Mouse (Mus musculus): Measurements from ENCODE around the gene Slc23a2.
A peak's percentile ranks its signal among the peaks of the same experiment; 100 is the strongest.

Gene Slc23a2

DNA sequence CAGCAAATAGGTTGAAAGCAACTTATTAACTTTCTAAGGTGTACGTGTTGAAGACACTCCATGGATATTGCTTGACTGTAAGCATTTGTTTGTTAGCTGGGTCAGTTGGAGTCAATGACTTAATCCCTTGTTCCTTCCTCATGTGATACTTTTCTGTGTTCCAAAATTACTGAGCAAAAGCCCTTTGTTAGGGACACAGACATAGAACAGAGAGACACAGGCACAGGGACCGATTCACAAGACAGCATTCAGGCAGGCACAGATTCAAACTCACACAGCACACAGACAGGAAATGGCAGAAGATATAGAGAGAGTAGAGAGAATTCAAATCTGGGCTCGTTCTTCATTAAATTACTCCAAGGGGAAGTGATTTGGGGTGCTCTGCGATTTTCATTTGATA lies 97.5 kb downstream of the Slc23a2 start:
- DNase-seq (ENCODE audit: low spot score): no peak

DNA sequence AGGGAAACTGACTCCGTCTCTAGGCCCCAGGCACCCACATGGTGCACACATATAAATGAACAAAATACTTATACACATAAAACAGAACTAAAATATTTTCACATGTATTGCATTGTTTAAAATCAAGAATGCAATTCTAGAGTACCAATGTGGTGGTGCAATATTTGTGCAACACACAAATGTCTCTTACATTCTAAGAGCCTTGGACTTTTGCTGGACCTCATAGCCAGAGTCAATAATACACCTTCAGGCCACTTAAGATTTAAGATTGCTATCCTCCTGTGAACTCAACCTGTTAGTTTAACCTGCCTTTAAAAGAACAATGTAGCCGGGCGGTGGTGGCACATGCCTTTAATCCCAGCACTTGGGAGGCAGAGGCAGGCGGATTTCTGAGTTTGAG lies 98.2 kb downstream of the Slc23a2 start:
- no peak for DNase-seq (ENCODE audit: low spot score)

DNA sequence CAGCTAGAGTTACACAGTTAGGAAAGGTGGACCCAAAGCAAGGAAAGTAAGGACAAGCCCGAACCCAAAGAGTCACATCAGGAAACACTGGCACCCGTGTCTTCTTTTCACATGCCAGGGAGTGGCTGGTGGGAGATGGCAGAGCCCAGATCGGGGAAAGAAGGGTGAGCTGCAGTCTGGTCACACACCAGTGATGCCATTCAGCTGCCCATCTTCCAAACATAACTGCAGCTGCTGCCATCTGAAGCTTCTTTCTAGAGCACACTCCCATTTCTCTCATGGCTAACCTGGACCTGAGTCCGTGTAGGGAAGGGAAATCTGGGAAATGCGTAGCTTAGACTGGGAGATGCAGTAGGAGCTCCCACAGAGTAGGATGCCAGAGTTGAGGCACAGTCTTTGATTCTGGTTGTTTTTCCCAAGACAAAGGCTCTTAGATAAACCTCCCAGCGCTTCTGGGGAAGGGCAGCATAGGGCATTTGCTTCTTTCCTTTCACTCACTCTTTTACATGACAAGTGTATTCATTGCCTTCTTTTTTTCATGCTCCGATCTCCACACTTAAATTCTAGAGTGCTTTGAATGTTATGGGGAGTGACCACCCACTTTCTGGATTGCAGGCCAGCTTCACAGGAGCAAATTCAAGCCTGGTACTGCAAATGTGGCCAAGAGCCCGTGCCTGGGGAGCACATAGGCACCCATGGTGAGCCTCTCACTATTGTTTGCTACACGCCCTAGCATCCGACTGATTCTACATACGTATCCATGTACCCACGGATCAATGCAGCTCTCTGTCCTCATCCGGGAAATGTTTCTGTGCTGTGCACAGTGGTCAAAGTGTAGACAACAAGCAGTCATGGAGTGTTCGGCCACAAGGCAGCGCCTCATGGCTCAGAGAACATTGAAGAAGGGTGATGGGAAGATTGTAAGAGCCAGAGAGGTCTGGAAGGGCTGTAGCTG lies 100.3 kb downstream of the Slc23a2 start:
- no peak for DNase-seq (ENCODE audit: low spot score)

DNA sequence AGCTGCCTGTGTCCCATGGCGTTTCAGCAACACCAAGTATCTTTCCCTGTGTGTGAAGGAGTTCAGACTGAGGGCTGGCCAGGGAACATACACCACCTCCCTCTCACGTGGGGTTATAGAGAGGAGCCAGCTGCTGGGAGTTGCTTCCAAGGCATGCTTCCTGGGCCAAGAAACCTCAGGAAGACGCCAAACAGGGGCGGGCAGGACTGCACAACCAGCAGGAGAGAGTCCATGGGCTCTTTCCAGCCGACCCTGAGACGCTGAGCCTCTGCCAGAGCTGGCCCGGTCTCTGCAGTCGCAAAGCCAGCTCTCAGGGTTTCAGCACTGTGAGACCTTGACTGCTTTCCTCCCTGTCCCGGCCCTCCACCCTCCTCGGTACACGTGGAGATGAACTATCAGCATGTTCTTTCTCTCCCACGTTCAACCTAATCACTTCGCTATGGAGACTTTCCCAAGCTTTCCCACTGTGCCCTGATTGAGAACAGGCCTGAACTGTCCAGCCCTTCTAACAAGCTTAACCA lies 101.7 kb downstream of the Slc23a2 start:
- peak; percentile 84 for DNase-seq (ENCODE audit: low spot score)

DNA sequence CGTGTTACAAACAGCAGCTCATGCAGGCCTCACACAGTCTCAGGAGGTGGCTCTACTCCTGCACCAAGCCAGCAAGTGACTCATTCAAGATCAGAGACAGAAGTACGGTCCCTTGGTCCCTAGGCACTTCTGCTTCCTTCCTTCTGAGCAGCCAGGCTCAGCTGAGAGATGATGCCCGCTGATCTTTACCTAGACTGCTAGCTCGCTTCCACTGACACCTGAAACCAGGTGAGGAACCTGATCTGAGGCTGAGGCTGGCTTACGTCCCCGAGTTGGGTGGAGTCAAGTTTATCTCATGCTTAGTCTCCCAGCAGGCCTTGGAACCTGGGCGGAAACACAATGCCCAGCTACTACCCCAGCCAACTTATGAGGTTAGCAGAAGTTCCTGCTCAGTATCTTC lies 105.0 kb downstream of the Slc23a2 start:
- DNase-seq (ENCODE audit: low spot score): no peak

DNA sequence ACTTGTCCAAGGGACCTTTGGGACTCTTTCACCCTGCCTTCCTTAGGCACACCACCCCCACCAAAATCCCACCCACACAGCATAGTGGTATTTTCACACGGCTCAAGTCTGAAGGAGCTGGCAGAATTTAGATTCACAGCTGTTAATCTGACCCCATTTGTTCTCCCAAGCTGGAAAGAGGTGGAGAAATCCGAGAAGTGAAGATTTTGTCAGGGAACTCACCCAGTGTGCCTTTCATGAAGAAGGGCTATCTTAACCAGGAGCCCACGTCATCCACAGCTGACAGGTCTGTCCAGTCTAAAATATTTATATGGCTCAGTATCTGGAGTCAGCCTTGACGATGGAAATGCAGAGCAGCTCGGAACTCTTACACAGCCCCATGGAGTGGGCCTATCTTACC lies 108.6 kb downstream of the Slc23a2 start:
- no peak for DNase-seq (ENCODE audit: low spot score)

DNA sequence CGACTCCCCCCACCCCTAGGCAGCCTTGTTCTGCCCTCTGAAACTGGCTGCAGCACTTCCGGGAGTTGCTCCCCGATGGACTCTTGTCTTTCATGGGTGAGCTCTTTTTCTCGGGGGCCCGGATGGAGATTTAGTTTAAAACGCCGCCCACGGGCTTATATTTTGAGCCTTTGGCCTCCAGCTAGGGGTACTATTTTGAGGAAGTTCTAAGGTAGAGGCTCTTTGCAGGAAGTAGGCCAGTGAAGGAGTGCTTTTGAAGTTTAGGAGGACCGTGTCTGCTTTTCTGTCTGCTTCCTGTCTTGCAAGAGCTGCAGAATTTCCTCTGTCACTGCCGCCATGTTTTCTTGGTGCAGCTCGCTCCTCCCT lies 109.5 kb downstream of the Slc23a2 start:
- DNase-seq (ENCODE audit: low spot score): no peak

DNA sequence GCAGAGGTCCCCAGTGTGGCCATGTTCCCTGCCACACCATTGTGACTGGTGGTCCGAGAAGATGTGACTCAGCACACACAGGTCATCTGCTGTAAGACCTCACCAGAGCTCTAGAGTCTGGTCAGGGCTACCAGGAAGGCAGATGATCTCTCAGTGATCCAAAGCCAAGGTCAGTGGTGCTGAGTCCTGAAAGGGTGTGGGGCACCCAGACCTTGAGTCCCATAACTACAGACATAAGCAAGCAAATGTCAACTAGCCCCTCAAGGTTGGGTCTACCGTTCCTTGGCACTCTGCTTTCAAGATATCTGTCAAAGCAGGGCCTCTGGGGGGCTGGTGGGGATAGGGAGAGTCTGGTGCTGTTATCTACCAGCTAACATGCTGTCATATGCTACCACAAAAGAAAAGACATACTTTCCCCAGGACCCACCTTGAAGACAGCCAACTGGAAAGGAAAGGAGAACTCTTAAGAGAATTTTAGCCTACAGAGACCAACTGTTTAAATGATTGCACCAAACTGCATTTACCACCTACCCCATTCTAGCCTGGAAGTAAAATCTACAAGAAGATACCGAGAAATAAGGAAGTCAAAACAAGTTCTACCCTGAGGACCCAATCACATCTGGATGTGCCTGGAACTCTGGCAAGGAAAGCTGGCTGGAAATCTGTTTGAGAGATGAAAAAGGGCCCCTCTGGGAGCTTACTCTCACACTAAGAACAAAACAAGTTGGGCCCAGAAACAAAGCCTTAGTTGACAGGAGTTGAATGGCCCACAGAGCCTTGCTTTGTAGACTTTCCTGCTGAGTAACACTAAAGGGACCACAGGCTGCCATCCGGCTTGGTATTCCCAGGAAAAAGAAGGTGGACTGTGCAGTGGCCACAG lies 110.1 kb downstream of the Slc23a2 start:
- no peak for DNase-seq (ENCODE audit: low spot score)

DNA sequence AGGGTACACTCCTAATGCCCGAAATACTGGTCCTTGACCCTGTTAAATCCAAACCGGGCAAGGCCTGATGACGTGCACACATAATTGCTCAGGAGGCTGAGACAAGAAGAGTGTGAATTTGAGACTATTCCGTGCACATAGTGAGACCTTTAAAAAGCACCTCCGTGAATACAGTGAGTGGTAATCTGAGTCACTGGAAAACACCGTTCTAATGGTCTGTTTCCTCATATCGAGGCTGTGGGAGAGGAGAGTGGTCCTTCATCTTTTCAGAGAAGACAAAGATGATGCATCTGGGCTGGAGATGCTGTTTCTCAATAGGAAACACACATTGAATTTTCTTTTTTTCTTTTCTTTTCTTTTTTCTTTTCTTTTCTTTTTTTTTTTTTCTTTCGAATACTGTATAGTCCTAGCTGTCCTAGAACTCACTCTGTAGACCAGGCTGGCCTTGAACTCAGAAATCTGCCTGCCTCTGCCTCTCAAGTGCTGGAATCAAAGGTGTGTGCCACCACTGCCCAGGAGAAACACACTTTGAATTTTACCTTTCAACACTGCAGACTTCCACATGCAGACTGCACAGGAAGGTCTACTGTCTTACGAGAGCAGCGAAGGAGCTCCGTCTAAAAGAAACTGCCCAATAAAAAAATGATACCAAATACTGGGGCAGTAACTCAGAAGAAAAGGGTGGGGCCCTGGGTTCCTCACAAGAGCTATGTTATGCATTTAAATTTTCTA lies 113.4 kb downstream of the Slc23a2 start:
- DNase-seq (ENCODE audit: low spot score): no peak

DNA sequence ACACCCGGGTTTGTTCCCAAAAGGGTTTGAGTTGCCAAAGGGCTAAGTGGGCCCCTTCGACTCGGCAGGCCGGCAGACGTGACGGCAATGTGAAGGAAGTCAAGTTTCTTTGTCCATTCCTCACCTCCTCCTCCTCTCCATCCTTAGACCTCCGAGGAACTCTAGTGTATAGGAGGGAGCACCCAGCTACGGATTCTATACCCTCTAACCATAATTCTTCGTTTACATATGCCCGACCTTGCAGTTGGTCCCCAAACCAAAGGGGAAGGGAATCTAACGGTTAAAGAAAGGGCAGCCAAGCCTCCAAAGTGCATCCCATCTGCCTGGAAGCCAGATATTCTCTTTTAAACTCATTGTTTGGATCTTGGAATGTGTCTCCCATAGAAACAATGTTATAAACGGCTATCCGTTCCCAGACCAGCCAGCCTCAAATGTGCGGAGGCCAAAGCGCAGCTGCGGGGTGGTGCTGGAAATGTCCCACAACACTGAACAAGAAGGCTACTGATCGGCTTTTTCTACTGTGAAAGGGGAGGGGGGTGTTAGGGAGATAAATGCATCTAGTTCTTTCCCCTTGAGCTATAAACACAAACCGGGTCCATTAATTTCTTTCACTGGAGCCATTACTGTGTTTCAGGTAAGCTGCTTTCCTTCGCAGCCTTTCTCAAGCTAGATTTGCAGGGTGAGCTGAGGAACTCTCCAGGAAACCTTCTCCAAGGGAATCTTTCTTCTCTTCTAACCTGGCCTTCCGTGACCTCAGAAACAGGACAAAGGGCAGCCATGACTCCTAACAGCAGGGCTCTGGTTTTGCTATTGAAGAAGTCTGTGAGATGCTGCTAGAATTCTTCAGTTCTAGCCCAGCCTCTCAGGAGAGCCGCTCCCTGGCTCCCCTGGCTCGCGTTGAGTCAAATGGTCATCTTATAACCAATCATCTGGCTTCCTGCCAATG lies 114.2 kb downstream of the Slc23a2 start:
- no peak for DNase-seq (ENCODE audit: low spot score)

DNA sequence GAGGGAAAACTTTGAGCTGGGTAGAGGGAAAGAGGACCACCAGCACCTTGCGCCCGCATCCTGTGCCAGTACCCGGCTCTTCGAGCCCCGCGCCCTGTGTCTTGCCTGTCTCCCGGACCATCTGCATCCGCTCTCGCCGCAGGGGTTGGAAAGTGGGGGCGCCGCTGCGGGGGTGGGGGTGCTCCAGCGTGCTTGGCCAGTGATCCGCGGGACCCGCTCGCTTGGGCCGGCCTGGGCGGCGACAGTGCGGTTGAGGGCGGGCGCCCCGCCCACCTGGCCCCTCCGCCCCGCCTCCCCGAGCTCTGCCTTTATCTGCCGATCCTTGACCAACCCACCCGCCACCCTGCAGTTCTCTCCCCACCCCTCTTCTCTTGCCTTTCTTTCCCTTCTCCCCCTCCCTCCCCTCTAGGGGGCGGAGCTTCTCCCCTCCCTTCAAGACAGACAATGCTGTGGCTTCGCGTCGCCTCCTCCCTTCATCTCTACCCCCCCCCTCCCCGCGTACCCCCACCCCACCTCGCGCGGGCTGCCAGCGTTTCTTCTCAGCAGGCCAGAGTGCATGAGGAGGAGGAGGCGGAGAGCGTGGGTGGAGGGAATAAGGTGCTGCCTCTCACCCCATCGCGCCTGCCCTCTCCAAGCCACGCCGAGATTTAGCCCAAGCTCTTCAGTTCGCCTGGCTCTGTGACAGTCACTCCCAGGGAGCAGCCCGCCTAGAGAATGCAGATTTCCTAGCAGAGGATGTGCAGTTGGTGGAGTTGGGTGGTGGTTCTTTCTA lies 115.1 kb downstream of the Slc23a2 start, which contains the start of gene Rassf2:
Gene Rassf2 (minus strand): TSS at position 613 of the 772 bp plus-strand sequence.
- DNase-seq (ENCODE audit: low spot score): peak; percentile 84

DNA sequence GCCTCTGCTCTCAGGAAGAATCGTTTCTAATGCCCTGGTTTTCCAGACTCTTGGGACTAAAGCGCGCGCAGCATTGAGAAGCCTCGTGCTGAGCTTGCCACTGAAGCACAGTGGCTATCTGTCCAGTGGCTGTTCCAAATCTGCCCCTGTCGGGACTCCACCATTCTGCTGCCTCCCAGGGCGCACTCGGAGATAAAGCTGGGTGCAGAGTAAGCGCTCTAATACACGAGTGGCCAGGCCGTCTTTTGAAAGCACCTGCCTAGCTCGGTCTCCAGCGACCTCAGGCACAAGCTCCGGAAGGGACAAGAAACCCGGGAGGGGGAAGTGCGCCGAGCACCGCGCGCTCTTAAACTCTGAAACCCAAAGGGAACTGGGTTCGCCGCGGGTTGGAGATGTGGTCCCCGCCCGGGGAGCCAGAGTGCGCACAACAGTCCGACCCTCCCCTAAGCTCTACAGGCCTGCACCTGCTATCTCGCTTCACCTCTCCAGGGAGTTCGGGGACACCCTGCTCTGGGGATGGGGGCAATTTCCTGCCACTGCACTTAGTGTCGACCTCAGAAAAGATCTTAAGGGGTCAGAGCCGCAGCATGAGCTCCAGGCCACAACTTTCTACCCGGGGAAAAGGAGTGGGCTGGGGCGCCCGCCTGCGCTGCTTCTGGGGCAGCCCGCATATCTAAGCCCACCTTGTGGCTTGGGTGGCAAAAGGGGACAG lies 115.9 kb downstream of the Slc23a2 start:
- peak; percentile 39 for DNase-seq (ENCODE audit: low spot score)

DNA sequence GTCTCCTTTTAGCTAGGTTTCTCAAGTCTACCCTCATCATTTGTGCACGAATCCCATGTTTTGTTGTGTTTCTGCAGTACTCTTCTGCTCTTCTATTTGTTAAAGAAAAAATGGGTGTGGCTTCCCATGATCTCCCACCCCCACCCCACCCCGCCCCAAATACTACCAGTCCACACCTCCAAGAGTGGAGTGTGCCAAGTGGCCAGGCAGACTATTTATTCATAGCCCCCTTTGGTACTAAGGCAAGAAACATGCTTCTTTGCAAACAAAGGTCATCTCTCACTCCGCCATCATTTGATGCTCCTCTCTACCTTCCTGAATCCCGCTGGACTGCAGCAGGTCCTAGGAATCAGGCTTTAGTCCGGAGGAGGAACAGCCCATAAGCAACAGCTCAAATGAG lies 116.8 kb downstream of the Slc23a2 start:
- no peak for DNase-seq (ENCODE audit: low spot score)

DNA sequence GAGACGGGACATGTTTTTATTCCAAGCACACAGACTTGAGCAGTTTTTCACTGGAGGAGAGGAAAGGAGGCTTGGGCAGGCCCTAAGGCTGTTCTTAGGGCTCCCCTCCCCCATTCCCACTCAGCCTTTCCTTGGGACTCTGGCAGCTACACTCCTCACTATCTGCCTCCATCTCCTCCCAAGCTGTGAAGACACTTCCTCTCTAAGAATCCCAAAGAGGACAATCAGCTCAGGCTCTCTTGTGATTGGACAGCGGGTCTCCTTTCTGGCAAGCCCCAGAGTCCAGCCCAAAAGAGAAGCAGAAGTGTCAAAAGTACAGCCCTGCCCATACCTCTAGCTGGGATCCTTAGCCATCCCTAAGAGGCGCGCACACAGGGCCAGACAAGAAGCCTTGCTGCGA lies 117.5 kb downstream of the Slc23a2 start:
- DNase-seq (ENCODE audit: low spot score): no peak

DNA sequence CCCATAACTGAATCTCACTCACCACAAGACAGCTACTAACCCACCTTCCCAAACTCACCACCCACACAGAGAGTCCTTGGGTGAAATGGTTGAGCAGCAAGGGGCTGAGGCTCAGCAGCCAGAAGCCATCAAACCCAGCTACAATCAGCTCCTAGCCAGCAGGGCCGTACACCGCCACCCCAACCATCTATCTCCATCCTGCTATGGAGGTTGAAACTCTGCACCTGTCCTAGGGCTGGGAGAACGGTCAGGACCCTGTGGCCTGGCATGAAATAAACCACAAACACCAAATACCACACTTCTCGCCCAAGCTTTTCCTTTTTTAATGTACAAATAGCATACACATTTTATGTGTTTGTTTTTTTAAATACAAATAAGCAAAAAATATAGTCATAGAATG lies 120.9 kb downstream of the Slc23a2 start:
- DNase-seq (ENCODE audit: low spot score): no peak

DNA sequence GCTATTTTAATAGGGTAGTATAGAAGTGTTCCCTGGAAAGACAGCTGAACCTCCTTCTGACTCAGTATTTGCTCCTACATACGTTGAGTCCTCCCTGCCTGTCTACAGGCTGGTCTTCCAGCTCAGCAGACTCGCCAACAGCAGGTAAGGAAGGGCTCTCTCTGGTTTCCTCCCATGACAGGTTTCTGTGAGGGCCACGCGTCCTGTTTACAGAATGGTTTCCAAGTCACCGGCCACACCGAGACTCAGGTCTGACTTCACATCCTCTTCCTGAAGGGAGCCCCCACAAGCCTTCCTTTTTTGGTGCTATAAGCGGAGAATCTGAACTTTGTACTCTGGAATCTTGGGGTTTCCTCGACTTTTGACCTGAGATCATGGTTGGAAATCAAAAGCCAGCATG lies 122.3 kb downstream of the Slc23a2 start:
- no peak for DNase-seq (ENCODE audit: low spot score)

DNA sequence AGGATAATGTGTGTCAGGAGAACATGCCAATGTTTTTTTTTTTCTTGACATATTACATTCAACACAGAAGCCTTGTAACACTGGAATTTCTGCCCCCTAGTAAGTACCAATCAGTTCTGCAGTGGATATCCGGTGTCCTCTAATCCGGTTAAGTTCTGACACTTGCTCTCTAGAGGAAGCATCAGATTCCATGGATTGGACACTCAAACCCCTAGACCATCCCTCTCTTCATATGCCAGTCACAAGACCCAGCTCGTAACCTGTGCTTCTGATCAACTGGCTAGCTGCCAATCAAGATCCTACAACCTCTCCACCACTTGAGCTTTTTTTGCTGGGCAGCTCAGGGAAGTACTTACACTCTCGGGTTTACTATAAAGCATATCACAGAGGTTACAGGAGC lies 123.3 kb downstream of the Slc23a2 start:
- DNase-seq (ENCODE audit: low spot score): no peak

DNA sequence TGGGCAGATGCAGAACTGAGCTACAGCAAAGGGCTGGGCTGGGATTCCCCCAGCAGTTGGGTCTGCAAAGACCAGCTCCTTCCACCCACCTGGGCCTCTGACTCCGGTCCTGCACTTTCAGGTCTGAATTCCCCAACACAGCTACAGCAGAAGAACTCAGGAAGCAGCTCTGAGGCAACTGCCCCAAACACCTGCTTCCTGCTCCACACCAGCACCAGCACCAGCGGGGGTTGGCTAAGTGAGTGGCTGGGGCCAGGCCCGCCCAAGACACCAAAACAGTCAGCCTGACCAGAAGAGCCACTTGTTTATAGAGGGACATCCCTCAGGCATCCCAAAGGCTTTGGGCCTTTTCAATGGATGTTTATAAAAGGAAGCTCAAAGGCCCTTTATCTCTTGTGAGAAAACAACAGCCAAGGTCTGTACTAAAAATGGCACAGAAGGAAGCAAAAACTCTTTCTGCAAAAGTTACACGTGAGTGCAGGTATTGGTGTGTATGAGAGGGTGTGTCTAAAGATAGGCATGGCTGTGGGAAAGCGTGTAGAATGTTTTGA lies 123.8 kb downstream of the Slc23a2 start:
- no peak for DNase-seq (ENCODE audit: low spot score)

DNA sequence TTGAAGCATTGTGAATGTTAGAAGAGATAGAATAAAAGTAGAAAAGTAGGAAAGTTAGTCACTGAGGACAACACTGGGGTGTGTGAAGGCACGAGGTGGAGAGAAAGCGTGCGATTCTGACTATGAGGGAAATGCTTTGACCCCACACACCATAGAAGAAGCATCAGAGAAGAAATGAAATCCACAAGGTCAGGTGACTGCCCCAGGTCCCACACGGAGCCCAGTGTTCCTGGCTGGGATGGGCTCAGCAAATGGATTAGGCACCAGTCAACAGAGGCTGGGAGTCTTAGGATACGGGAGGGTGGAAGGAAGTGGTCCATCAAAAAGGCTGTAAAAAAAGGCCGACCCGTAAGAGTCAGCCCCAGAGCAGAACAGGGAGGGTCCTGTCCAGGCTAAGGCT lies 124.5 kb downstream of the Slc23a2 start:
- DNase-seq (ENCODE audit: low spot score): no peak
